Mouse (Mus musculus): ENCODE data around the gene Elfn1.

The Elfn1 gene

DNA sequence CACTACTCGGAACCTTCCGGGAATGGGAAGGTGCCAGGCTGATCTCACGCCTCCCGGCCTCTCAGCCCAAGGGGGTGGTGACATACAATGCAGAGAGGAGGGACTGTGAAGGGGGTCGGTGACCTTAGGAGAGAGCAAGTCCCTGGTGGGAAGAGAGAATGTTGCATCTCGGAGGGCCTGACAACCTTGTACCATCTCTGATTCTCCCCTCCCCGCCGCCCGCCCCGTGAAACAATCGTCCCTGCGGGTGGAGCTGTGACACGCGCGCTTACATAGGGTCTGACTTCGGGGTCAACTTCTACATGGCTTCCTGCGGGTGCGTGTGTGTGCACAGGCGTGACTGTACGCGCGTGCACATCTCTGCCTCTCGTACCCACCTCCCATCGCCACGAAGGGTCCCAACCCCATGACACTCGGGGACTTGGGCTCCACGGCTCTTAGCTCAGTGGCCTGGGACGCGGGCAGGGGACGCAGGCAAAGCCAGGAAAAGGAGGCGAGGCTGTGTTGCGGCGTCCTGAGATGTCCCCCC lies at the start of gene Elfn1:
Gene Elfn1, plus strand, starts transcription at position 230 of the 529 bp plus-strand sequence.
- DNase-seq (ENCODE audit: low spot score) = peak; percentile 41

GRCm38 (mm10) chr5:139860328-139861104 lies 47.2 kb upstream of the Elfn1 start:
- DNase-seq (ENCODE audit: low spot score) = peak; percentile 24

GRCm38 (mm10) chr5:139862759-139863158 lies 45.0 kb upstream of the Elfn1 start:
- no peak for DNase-seq (ENCODE audit: low spot score)

DNA sequence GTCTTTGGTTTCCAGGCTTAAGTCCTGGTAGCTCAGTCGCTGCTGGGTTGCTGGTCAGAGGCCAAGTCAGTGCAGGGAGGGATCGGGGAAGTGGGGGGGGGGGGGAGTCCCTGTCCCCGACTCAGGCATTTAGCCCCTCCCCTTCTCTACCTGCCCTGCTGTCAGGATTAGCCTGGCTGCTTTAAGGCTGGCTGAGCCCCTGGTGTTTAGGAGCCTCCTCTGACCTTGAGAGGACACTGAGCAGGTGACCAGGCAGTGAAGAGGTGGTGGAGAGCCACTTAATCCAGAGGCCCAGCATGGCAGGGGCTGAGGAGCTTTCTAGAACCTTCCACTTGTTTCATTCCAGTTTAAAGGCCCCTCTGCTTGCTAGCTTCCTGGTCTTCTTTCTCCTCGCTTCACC lies 36.9 kb upstream of the Elfn1 start:
- DNase-seq (ENCODE audit: low spot score) = no peak

GRCm38 (mm10) chr5:139871526-139871925 lies 36.2 kb upstream of the Elfn1 start:
- no peak for DNase-seq (ENCODE audit: low spot score)

DNA sequence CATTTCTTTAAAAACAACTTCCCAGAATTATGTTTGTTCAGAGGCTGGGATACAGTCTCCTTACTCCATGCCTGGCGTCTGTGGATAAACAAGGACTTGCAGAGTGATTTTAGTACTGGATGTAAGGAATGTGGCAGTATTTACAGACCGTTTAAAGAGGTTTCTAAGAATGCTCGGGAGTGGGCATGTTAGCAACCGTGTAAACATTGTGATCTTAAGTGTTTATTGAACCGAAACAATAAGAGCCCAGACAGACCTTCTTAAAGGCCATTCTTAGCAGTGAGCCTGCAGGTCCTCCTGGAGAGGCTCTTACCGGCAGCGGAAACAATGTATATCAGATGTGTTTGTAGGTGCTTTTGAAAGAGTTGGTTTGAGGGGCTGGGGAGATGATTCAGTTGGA lies 30.2 kb upstream of the Elfn1 start:
- DNase-seq (ENCODE audit: low spot score) = no peak

- no peak for DNase-seq (ENCODE audit: low spot score)
Measured at GRCm38 (mm10) chr5:139879694-139880093, 28.0 kb upstream of the Elfn1 start.

- DNase-seq (ENCODE audit: low spot score) = no peak
Measured at GRCm38 (mm10) chr5:139881161-139881560, 26.6 kb upstream of the Elfn1 start.

- no peak for DNase-seq (ENCODE audit: low spot score)
Measured at GRCm38 (mm10) chr5:139888624-139889023, 19.1 kb upstream of the Elfn1 start.

DNA sequence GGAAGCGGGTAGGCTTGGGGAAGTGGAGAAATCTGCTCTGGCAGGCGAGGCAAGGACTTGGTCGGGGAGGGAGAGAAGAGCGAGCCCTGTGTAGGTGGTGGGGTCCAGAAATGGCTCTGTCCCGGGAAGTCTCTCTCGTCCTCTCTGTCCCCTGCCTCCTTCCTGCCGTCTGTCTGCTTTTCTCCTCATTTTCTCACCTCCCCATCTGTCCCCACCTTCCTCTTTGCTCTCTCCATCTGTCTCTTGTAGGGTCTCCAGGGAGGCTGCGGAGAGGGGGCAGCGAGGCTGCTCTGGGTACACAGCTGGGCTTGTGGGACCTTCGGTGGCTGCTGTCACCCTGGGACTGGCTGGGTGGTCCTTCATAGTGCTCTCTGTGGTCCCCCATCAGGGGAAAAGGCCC lies 18.4 kb upstream of the Elfn1 start:
- DNase-seq (ENCODE audit: low spot score) = no peak

DNA sequence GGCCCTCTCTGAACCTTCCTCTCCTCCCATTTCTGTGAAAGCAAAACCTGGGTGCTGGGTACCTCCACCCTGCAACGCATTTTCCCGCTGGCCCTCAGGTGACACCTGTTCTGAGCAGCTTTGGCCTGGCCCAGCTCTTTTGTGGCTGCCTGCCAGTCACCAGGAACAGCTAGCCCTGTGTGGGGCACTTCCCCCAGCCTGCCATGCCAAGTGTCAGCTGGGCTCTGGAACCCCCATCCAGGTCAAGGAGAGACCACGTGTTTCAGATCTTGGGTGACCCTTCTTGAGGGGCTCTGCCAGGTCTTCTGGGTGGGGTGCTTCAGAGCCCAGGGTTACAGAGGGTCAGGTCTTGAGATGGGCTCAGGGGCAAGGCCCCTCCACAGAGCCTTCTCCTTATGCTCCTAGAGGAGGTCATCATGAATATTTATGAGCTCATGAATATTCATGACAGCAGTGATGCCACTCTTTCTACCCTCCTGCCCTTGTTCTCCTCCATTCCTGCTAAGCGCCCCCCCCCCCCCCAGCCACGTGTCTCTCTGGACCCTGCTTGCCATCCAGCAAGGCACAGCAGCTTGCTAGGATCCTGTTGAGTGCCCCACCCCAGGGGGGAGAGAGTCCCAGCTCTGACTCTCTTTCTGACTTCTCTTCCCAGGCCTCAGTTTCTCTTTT lies 15.3 kb upstream of the Elfn1 start:
- DNase-seq (ENCODE audit: low spot score) = no peak

- DNase-seq (ENCODE audit: low spot score) = no peak
Measured at GRCm38 (mm10) chr5:139892995-139893345, 14.8 kb upstream of the Elfn1 start.

DNA sequence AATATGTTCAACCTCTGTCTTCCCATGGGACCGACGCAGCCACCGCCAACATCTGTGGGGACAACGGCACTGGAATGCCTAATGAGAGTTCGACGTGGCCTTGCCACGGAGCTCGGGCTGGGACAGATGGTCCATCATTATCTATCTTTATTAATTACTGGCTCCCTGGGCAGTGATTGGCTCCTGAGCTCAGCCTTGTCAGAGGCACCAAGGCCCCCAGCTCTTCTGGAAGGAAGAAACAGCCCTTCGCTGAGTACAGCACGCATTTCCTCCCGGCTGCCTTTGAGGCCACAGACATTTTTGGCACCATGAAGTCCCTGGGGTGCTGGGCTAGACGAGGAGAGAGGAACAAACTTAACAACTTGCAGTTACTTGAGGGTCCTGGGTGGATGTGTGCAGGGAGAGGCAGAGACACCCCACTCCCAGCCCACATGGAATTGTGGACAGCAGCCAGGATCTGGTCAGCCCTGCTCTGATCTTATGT lies 13.7 kb upstream of the Elfn1 start:
- DNase-seq (ENCODE audit: low spot score) = peak; percentile 29

DNA sequence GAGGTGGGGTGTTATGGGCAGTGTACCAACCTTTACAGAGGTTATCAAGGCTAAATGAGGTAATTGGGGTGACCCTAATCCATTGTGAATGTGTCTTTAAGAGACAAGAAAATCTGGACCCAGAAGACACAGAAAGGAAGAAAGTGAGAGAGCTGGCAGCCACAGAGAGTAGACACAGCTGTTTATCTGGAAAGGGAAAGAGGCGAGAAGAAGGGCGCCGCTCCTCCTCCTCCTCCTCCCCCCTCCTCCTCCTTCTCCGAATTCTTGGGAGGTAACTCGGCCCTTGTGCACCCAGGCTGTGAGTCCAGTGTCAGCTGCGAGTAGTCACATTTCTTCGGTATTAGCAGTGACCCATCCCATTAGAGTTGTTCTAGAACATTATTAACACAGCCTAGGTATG lies 8.7 kb upstream of the Elfn1 start:
- DNase-seq (ENCODE audit: low spot score) = no peak

GRCm38 (mm10) chr5:139905121-139905520 lies 2.6 kb upstream of the Elfn1 start:
- DNase-seq (ENCODE audit: low spot score) = no peak

- DNase-seq (ENCODE audit: low spot score) = no peak
Measured at GRCm38 (mm10) chr5:139906507-139906906, 1.2 kb upstream of the Elfn1 start.

- DNase-seq (ENCODE audit: low spot score) = peak; percentile 80
Measured at GRCm38 (mm10) chr5:139907241-139907640, 502 bp upstream of the Elfn1 start.

DNA sequence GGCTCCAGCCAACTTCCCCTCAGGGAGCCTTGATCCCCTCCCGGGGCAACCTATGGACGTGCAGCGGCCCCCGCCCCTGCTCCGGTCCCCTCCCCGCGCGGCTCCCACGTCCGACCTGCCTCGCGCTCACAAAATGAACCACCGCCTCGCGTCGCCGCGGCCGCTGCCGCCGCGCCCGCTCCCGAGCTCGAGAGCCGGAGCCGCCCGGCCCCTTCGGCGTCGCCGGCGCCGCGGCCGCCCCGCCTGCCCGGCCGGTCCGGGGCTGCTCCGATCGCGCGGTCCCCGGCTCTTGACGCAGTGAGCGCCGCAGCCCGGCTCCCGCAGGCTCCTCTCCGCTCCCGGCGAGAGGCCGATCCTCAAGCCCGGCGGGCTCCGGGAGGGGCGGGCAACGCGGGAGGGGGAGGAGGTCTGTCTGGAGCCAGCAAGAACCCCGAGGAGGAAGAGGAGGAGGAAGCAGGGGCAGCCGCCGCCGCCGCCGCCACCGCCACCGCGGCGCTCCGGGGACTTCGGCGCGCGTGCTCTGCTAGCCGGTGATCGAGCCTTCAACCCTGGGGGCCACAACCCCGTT lies 584 bp downstream of the Elfn1 start:
- no peak for DNase-seq (ENCODE audit: low spot score)

GRCm38 (mm10) chr5:139908811-139909627 lies 1.3 kb downstream of the Elfn1 start:
- DNase-seq (ENCODE audit: low spot score) = peak; percentile 43

DNA sequence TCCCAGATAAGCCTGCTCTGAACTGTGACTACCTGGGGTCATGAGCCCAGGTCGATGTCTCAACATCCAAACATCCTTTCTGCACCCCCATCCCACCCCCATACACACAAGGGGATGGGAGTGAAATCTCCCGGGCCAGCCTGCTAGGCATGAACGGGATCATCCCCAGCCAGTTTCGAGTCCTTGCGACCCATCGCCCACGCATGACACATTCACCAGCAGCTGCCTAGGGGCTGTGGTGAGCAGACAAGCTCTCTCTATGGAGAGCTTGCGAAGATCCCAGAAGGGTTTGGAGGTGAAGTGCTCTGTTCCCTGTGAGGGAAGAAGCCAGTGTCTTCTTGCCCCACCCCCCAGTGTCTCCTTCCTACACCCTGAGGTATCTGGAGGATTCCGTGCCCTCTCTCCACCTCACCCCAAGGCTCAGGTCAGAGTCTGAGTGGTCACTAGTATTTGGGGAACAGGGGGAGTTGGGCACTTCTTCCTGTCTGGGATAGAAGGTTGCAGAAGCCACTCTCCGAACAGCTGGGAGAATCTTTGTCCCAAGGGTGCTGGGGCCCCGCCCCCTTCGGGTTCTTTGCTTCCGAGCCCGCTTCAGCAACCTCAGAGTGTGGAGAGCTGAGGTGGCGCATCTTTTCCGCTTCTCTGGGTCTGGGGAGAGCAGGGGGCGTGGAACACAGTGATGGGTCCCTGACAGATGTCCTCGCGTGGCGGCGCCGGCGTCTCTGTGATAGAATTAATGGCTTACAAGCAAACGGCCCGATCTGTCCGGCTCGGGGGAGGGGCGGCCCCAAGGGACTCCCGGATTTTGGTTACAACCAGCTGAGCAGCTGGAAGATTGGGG lies 2.2 kb downstream of the Elfn1 start:
- no peak for DNase-seq (ENCODE audit: low spot score)

- DNase-seq (ENCODE audit: low spot score) = no peak
Measured at GRCm38 (mm10) chr5:139910755-139911300, 3.1 kb downstream of the Elfn1 start.

Measured in embryo, embryonic 10 days (tissue).